Mouse (Mus musculus) embryo, embryonic 10.5 days (tissue): ENCODE results near the gene Pitpna.

Source experiments
- DNase-seq: peaks from one replicate; pipeline ENCODE4 v3.0.0-alpha.2; 2015; ENCODE audit warnings: low spot score

Gene Pitpna

GRCm38 (mm10) chr11:75658311-75658710 lies 70.4 kb downstream of the Pitpna start:
- DNase-seq = no peak

- no peak for DNase-seq
These were observed 71.3 kb downstream of the Pitpna start for GRCm38 (mm10) chr11:75658996-75659750.

DNA sequence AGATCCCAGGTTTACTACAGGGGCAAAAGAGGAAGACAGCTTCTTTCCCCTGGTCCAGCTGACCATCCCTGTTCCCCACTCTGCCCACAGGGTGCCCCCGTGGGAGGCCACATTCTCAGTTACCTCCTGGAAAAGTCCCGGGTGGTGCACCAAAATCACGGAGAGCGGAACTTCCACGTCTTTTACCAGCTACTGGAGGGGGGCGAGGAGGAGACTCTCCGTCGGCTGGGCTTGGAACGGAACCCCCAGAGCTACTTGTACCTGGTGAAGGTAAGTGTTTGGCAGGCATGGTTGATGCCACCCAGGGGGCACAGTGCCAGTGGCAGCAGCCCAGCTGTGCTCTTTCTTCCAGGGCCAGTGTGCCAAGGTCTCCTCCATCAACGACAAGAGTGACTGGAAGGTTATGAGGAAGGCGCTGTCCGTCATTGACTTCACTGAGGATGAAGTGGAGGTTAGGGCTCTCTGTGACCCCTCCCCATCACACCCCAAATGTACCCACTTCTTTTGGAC lies 72.2 kb downstream of the Pitpna start:
- no peak for DNase-seq

GRCm38 (mm10) chr11:75660941-75661800 lies 73.3 kb downstream of the Pitpna start:
- no peak for DNase-seq

GRCm38 (mm10) chr11:75662131-75662530 lies 74.2 kb downstream of the Pitpna start:
- no peak for DNase-seq

DNA sequence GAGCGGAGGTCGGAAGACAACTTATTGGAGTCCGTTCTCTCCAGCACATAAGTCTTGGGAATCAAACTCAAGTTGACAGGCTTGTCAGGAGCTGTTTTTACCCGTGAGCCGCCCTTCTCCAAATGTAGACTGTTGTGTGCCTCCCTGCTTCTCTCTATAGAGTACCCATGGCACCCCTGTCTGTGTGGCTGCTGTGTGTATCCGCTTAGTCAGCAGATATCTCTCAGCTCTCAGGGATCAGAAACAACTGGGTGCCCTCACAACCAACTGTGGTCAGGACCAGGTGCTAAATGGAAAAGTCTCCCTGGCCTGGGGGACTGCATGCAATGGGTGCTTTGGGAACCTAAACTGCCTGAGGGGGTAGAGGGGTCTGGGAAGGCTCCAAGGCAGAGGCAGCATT lies 78.4 kb downstream of the Pitpna start:
- no peak for DNase-seq

DNA sequence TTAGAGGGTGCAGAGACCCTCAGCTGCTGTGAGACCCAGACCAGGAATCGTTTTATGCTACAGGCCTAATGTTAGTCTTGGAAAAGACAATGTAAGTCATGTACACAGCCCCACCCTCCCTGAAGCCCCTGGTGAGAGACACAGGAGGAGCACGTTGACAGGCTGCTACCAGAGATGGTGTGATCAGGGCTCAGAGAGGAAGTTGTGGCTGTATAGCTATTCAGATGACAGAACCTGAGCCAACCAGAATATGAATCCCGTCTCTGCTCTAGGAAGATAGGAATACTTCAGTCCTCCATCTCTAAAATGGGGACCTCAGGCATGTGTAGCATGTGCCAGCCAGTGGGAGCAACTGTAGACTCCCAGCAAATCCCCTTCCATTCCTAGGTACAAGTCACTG lies 80.7 kb downstream of the Pitpna start:
- no peak for DNase-seq

DNA sequence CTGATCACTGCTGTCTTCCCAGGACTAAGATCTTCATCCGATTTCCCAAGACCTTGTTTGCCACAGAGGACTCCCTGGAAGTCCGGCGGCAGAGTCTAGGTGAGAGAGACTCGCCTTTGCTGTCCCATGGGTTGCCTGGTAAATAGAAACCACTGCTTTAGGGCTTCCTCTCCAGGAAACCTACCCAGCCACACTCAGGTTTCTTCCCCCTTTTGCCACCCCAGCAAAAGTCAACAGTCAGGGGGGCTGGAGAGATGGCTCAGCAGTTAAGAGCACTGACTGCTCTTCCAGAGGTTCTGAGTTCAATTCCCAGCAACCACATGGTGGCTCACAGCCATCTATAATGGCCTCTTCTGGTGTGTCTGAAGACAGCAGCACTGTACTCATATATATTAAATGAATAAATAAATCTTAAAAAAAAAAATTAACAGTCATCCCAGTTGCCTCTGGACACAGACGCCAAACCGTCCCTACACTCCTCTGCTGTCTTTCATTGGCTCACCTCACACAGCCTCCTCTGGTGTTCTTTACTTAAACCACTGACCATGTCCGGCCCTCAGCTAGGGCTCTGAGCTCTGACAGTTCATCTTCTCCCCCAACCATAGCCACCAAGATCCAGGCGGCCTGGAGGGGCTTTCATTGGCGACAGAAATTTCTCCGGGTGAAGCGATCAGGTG lies 81.4 kb downstream of the Pitpna start:
- DNase-seq = no peak

DNA sequence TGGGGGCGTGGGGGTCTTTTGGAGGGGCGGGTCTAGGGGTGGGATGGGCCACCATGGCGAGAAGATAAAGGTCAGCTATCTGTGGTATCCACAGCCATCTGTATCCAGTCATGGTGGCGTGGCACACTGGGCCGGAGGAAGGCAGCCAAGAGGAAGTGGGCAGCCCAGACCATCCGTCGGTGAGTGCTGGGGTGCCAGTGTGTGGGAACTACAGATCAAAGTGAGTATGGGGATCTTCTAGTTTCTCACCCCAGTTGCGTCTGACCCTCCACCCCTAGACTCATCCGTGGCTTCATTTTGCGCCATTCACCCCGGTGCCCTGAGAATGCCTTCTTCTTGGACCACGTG lies 81.9 kb downstream of the Pitpna start:
- DNase-seq = no peak

DNA sequence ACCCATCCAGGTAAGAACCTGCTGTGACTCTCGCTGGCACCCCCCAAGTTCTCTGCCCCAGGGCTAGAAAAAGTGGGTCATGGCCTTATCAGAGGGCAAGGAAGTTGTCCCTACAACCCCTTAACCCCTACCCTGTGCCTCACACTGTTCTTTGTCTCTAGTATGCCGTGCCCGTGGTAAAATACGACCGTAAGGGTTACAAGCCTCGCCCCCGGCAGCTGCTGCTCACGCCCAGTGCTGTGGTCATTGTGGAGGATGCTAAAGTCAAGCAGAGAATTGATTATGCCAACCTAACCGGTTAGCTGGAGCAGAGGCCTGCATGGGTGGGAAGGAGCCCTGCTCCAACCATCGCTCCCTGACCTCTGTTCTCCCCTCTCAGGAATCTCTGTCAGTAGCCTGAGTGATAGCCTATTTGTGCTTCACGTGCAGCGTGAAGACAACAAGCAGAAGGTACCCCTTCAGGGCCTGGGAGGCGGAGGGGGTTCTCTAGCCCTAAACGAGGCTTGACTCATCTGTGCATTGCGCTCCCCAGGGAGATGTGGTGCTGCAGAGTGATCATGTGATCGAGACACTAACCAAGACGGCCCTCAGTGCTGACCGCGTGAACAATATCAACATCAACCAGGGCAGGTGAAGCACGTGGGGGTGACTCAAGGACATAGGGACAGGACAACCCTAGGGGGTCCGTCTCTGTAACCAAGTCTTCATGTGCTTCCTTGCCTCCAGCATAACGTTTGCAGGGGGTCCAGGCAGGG lies 83.7 kb downstream of the Pitpna start:
- no peak for DNase-seq

DNA sequence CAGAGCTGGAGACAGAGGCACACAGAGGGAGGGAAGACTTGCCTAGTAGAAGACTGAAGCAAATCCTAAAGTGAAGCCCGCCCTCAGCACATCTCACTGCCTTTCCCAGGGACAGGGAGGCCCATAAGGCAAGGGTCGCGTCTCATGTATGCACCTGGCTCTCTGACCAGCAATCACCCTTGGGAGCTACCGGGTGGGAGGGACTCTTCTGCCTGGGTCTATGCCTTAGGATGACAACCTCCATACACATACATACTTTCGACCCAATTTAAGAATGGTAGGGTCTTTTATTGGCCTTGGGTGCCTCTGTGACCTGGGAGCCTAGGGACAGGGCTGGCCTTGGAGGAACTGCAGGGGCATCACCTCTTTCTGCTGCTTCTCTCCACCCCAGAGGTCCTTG lies 85.5 kb downstream of the Pitpna start:
- DNase-seq = no peak

- DNase-seq = no peak
These were observed 87.0 kb downstream of the Pitpna start for GRCm38 (mm10) chr11:75674875-75675274.

DNA sequence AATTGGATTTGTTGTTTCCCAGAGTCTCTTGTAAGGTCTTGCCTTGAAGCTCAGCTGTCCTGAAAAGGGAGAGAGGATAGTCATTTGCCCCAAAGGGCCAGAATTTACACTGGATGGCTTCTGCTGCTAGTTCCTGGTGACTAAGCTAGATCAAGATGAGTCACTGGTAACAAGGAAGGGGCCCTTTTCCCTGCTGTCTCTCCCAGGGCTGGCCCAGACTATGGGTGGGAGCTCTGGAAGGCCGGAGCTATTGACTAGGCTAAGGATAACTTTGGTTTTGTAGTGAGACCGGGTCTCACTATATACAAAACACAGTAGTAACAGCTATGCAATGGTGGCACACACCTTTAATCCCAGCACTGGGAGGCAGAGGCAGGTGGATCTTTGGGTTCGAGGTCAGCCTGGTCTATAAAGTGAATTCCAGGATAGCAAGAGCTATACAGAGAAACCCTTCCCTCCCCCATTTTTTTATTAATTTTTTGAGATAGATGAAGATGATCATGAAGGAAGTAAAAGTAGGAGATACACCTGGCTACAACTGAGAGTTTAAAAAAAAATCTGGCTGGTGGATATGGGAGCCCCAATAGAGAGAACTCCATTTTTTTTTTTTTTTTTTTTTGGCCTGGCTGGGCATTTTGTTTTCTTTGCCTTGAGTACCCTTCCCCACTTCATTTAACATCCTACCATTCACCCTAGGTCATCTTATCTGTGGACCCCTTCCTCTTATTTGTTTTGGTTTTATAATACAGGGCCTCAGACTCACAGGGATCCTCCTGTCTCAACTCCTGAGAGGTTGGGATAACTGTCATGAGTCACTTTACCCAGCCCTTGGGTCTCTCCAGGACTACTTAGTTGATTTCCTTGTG lies 90.2 kb downstream of the Pitpna start:
- DNase-seq = no peak
